Mouse (Mus musculus): ENCODE measurements around the gene Atp10a.

- TF ChIP-seq TAL1 (IDR thresholded peaks at IDR 0.05; ENCODE audit: low read length) (no peak), GATA1 (IDR thresholded peaks at IDR 0.05; ENCODE audit: low read length) (no peak)
These were observed 16.3 kb upstream of the Atp10a start for GRCm38 (mm10) chr7:58639676-58640075.

Data from erythroblast, embryonic 14.5 days (primary cell).